Mouse (Mus musculus) thymus, adult 2 months (tissue): ENCODE data around the gene Gabarapl1.

Source experiments
- CTCF ChIP-seq: fragments of 200-500 bp; IDR thresholded peaks from 2 replicates; pipeline ENCODE4 v1.5.1; 2012; ENCODE audit warnings: mild to moderate bottlenecking, control low read depth, low read length, moderate library complexity, borderline replicate concordance; ENCODE audit not compliant: control insufficient read depth, poor library complexity, insufficient read depth; ENCODE audit errors: extremely low read depth
- POLR2A ChIP-seq: fragments of 200-500 bp; IDR thresholded peaks from 2 replicates; pipeline ENCODE4 v1.6.1; 2012; ENCODE audit warnings: mild to moderate bottlenecking, low read length, control low read depth, moderate library complexity; ENCODE audit not compliant: control insufficient read depth, poor library complexity, insufficient read depth; ENCODE audit errors: extremely low read depth

DNA sequence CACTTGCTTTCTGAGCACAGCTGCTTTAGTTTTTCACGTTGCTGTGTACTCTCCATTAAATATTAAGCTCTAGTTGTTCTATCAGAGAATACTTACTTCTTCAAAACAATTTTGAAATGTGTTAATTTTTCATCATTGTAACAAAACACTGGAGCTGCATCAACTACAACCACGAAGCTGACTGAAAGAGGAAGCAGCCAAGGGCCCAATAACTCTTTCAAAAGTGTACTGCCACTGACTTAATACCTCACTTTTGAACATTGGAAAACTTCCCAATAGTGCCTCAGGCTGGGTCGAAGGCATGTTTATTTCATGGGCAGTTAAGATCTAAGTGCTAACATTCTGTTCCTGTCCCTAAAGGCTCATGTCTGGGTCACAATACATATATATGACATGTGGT lies 15.0 kb downstream of the Gabarapl1 start:
- no peak for TF ChIP-seq POLR2A
- TF ChIP-seq CTCF: no peak
